Mouse (Mus musculus): ENCODE measurements around the gene Lhfpl5.

Lhfpl5 gene

DNA sequence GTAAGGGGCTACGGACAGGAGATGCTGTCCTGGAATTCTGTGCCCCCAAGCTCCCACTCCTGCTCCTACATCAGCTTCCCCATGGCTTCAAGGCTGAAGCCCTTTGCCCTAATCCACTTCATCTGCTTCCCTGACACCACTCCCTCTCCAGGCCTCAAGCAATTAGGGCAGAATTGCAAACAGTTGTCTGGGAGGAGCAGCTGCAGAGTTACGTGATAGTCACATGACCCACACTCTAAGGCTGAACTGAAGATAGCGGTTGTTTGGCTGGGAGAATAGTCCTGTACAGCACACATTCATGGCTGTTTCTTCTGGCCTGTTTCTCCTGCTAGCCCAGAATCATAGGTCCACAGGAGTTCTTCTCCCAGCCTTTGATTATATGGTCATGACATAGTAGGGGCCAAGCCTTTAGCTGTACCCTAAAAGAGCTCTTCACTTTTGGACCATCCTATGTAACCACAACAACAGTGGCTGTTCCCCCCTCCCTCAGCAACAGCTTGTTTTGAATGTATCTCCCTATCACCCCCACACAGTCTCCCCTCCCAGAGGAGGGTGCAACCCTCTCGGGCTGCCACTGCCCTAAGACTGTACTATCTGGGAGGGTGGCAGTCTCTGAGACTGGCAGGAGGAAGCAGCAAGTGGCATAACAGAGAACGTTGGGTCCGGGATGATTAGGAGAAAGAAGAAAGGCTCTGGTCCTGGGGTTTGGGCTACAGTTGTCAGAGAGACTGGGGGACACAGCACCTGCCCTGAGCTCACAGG, 18.6 kb upstream of the Lhfpl5 start:
- POLR2A ChIA-PET: interaction anchor here in 3 of 4 experiments (0.6 to 3.0 kb wide), 16 partner anchors 8 to 487 kb away, joined by 3 to 19 read pairs (median 4); partner anchors contain the start of gene Clpsl2 (in 1 of the 3)
- CTCF ChIA-PET: interaction anchor here in 3 of 4 experiments (0.5 to 2.3 kb wide), 9 partner anchors 19 to 746 kb away, joined by 3 to 9 read pairs (median 3); partner anchors contain the start of gene Armc12 (in 1 of the 3)

DNA sequence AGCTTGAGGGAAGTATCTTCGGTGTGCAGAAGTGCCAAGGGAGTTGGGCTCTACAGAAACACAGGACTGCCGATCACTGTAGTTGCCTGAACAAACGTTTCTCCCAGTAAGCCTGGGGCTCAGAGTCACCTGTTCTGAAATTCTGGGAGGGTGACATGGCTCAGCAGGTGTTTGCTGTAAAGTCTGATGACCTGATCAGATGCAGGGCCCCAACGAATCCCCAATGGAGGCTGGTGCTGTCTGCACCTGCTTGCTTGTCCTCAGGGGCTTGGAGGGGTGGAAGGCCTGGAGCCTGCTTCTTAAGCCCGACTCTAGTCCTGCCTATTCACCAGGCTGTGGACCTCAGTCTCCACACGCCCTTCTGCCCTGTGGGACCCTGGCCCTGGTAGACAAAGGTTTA, 17.7 kb upstream of the Lhfpl5 start:
- ChIA-PET POLR2A (interaction anchor here in 2 of 4 experiments (0.8 to 3.0 kb wide), 8 partner anchors 8 to 36 kb away, joined by 3 to 19 read pairs (median 4); partner anchors contain the start of gene Clpsl2 (in 1 of the 2)), CTCF (interaction anchor here in 3 of 4 experiments (0.6 to 2.3 kb wide), 5 partner anchors 20 to 380 kb away, joined by 3 to 9 read pairs (median 4); partner anchors contain the start of gene Armc12 (in 1 of the 3))

DNA sequence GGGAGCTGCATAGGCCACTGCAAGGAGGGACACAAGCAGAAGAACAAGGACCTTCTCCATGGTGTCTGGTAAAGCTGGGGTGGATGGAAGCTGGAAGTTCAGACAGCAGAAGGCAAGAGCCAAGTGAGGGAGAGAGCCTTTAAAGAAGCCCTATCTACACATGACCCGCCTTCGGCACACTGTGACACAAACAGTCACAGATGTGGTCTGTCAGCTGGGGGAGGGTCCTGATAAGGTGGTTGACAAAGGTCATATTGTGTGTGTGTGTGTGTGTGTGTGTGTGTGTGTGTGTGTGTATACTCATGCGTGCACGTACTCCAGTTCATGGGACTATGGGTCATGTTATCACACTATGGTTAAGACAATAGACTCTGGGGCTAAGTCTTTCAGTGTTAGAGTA, 14.8 kb upstream of the Lhfpl5 start, which contains the start of gene Clps:
Gene Clps (minus strand): TSS at position 169 of the 400 bp plus-strand sequence.
- ChIA-PET POLR2A (interaction anchor here in 2 of 4 experiments (0.9 to 1.9 kb wide), 9 partner anchors 9 to 229 kb away, joined by 3 to 7 read pairs (median 3); partner anchors contain the start of gene Clpsl2 (in 1 of the 2)), CTCF (interaction anchor here (0.6 to 1.5 kb wide), 7 partner anchors 8 to 1429 kb away, joined by 3 to 5 read pairs (median 3); no protein-coding TSS in a partner anchor)

DNA sequence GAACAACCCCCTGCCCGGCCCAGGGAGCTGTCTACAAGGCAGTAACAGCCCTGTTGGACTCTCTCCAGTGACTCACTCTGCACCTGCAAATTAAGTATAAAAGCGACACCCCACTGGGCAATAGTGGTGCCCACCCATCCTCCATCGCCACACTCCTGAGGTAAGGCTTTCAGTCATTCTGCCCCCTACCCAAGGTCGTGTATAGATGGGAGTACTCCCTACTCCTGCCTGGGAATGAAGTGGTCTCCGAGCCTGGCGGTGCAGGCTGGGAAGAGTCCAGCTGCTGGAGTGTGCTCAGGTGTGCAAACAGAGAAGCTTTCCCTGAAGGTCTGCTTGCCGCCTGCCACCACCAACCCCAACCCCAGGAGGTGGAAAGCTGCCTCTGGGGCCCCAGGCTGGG, 13.8 kb upstream of the Lhfpl5 start:
- ChIA-PET CTCF (interaction anchor here in 3 of 4 experiments (0.6 to 1.5 kb wide), 7 partner anchors 9 to 235 kb away, joined by 3 to 5 read pairs (median 3); no protein-coding TSS in a partner anchor), POLR2A (interaction anchor here in 2 of 4 experiments (0.6 to 1.9 kb wide), 15 partner anchors 9 to 273 kb away, joined by 3 to 7 read pairs (median 3); partner anchors contain the start of gene Clpsl2 (in 1 of the 2))

DNA sequence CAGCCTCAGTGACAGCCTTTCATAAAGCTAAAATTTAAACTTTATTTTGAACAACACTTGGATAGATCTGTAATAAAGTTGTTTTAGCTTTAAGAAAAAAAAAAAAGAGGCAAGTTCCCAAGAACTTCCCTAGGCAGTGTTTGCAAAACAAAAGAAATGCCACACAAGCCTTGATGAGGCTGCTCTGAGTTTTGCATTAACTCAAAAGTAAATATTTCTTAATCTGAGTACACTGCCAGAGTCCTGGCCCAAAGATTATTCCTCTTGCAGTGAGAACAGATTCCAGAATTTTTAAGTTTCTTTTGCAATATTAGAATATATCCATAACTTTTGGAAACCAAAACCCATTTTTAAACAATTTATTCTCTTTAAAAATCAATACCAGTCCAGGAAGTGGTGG, 10.3 kb upstream of the Lhfpl5 start:
- ChIA-PET CTCF (interaction anchor here in 3 of 4 experiments (0.7 to 1.9 kb wide), 5 partner anchors 16 to 212 kb away, joined by 3 to 7 read pairs (median 3); no protein-coding TSS in a partner anchor), POLR2A (interaction anchor here (0.7 to 1.9 kb wide), 8 partner anchors 8 to 52 kb away, joined by 3 to 7 read pairs (median 3); no protein-coding TSS in a partner anchor)

DNA sequence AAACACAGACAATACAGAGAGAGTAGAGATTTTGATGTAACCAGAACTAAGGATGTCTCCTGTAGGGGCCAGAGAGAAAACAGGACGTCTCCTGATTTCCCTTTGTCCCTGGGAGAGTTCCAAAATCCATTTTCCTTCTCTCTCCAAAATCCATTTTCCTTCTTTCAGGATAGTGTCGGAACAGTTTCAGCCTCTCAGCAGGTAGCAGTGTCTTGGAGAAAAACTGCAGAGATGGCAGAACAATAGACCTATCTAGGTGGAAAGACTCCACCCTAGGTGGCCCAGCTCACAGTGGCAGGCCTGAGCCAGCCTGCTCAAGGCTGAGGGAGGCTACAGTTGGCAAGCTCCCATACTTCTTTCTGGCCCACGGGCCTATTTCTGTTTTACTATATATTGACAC, 7.9 kb upstream of the Lhfpl5 start:
- ChIA-PET CTCF (interaction anchor here (0.5 to 1.4 kb wide), 8 partner anchors 13 to 829 kb away, joined by 3 to 6 read pairs (median 3); no protein-coding TSS in a partner anchor), POLR2A (interaction anchor here in 3 of 4 experiments (0.7 to 2.3 kb wide), 20 partner anchors 11 to 418 kb away, joined by 3 to 19 read pairs (median 4); partner anchors contain the start of gene Tead3 (in 1 of the 3))

DNA sequence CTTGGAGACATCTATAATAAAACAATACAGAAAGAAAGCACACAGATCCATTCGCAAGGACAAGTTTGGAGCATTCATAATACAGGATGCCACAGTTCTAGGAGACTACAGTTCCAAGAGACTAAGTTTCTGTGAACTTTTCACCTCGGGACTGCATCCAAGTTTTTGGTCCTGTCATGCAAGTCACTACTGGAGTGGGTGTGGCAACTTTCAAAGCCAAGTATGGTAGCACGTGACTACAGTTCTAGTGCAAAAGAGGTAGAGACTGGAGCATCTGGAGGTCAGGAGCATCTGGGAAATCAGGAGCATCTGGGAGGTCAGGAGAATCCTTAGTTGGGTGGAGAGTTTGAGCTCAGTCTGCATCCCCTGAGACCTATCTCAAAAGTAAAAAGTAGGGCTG, 3.6 kb upstream of the Lhfpl5 start:
- POLR2A ChIA-PET: interaction anchor here in 2 of 4 experiments (1.0 to 2.4 kb wide), 5 partner anchors 15 to 111 kb away, joined by 3 to 9 read pairs (median 5); no protein-coding TSS in a partner anchor
- CTCF ChIA-PET: no interaction called here

DNA sequence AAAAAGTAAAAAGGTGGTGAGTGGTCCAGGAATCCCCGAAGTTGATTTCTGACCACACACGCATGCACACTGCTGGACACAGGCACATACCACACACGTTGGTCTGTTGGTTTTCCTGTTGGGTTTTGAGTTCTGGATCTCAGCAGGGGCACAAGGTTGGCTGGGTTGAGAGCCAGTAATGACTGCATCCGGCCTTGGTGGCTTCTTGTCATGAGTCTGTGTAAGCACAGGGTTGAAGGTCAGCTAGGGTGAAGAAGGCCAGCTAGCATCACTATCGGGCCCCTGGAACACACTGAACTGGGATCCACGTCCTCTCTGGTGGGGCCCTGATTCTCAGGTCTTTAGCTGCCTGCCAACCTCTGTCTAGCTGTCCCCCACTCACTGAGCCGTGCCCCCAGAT, 2.9 kb upstream of the Lhfpl5 start:
- ChIA-PET CTCF (interaction anchor here in 1 of 4 experiments (0.6 to 1.1 kb wide), 2 partner anchors 18 to 96 kb away, joined by 3 read pairs; no protein-coding TSS in a partner anchor), POLR2A (interaction anchor here in 3 of 4 experiments (0.6 to 2.4 kb wide), 9 partner anchors 8 to 112 kb away, joined by 3 to 9 read pairs (median 4); no protein-coding TSS in a partner anchor)

DNA sequence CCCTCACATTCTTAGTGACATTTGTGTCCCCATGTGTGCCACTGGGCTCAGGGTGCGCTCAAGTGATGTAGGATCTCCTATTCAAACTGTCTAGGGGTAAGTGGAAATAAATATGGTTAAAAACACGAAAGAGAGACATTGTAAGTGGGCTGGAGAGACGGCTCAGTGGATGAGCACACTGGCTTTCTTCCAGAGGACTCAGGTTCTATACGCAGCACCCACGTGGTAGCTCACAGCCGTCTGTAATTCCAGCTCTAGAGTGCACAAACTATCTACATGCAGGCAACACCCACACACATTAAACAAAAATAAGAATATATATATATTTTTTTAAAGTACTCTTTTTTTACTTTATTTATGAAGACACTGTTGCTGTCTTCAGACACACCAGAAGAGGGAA, 2.5 kb upstream of the Lhfpl5 start:
- ChIA-PET CTCF (interaction anchor here in 1 of 4 experiments (0.6 to 1.1 kb wide), 2 partner anchors 19 to 31 kb away, joined by 3 read pairs; no protein-coding TSS in a partner anchor), POLR2A (interaction anchor here in 2 of 4 experiments (0.5 to 2.2 kb wide), 7 partner anchors 9 to 153 kb away, joined by 3 to 9 read pairs (median 4); no protein-coding TSS in a partner anchor)

DNA sequence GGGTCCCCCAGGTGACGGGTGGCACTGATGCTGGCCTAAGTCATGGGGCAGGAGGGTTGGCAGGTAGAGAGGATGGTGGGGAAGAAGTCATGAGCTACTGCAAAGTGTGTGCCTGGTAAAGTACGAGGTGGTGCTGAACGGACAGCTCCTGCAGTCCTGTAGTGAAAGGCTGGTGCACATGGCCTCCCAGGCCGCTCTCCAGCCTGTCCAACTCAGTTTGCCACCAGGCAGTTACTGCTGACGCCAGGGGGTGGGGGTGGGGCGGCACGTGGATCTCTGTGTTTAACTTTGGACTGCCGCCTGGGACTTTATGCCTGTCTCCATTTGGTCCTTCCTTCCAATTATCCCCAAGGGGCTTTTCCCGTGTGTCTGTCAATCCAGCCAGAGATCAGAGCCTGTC, 5.0 kb downstream of the Lhfpl5 start:
- POLR2A ChIA-PET: interaction anchor here (0.6 to 8.2 kb wide), 32 partner anchors 8 to 485 kb away, joined by 3 to 105 read pairs (median 4); partner anchors contain the start of genes Srpk1 (in 2 of the 4) and Clps (in 1 of the 4)
- CTCF ChIA-PET: interaction anchor here (0.5 to 3.5 kb wide), 24 partner anchors 8 to 791 kb away, joined by 3 to 22 read pairs (median 3); partner anchors contain the start of gene Clps (in 1 of the 4)

DNA sequence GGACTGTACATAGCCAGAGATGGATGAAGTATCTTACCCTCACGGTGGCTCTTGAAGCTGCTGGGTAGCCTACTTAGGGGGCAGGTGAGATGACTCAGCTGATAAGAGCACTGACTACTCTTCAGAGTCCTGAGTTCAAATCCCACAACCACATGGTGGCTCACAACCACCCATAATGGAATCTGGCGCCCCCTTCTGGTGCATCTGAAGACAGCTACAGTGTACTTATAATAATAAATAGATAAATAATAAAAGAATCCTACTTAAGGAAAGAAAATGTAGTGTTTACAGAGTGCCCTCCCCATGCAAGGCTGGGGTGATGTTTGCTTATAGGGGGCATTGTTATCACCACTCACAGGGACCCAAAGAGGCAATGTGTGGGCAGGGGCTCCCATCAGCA, 5.6 kb downstream of the Lhfpl5 start:
- ChIA-PET CTCF (interaction anchor here (0.6 to 3.5 kb wide), 13 partner anchors 9 to 681 kb away, joined by 3 to 22 read pairs (median 7); no protein-coding TSS in a partner anchor), POLR2A (interaction anchor here in 2 of 4 experiments (1.0 to 8.2 kb wide), 15 partner anchors 11 to 250 kb away, joined by 3 to 105 read pairs (median 5); partner anchors contain the start of genes Clps (in 1 of the 2) and Srpk1 (in 1 of the 2))

DNA sequence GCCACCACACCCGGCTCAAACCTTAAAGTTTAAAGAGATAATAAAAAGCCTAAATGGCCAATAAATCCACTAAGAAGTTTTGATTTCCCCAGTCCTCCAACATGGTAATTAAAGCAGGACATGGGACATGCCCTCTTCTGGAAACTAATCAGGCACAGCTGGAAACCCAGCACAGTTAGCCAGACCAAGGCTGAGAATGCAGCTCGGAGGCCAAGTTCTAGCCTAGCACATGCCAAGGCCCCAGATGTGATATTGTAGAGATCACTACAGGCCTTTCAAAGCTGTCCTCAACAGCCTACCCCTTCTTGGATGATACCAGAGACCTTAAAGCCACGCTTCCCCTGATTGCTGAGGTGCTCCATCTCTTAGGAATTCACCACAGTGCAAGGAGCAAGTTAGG, 11.1 kb downstream of the Lhfpl5 start:
- CTCF ChIA-PET: interaction anchor here in 2 of 4 experiments (0.6 to 0.7 kb wide), 2 partner anchors 60 to 523 kb away, joined by 3 to 5 read pairs; no protein-coding TSS in a partner anchor
- POLR2A ChIA-PET: interaction anchor here in 2 of 4 experiments (0.5 to 3.8 kb wide), 7 partner anchors 8 to 294 kb away, joined by 3 to 20 read pairs (median 3); partner anchors contain the start of gene Lhfpl5 (in 1 of the 2)

DNA sequence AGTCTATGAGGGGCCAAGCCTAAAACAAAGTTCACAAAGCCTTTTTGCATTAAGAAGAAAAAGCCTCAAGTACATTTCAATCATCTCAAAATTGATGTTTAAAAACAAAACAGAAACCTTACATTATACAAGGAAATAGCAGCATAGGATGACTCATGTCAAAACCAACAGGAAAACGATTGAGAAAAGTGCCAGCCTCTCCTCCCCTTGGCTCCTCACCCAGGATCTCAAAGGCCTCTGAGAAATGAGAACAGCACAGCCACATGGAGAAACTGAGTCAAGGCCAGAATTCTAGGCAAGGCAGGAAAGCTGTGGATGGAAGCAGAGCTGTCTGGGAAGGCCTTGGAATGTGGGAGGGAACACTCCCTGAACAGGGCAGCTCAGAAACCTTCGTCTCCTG, 13.2 kb downstream of the Lhfpl5 start:
- ChIA-PET CTCF (interaction anchor here in 3 of 4 experiments (0.7 to 1.2 kb wide), 7 partner anchors 8 to 307 kb away, joined by 3 to 7 read pairs (median 3); partner anchors contain the start of gene Lhfpl5 (in 1 of the 3)), POLR2A (interaction anchor here (0.6 to 3.8 kb wide), 17 partner anchors 8 to 261 kb away, joined by 3 to 20 read pairs (median 3); partner anchors contain the start of genes Lhfpl5 (in 2 of the 4) and Mapk14 (in 1 of the 4))

DNA sequence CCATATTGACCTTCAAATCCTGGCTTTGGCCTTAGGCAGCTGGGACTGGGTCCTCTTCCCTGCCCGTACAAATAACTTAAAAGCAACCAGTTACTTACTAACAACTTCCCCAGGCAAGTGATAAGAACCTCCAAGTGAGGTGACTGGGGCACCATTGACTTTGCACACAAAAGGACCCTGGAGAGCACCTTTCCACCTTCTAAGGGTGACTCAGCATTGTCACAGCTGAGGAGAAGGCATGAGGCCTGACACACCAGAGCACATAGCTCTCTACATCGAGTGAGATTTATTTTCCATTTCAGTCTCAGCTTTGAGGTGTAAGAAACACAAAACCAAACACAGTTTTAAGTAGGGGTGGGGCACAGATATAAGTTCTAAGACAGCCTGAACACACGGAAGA, 15.2 kb downstream of the Lhfpl5 start:
- POLR2A ChIA-PET: interaction anchor here in 3 of 4 experiments (0.5 to 6.5 kb wide), 33 partner anchors 8 to 173 kb away, joined by 3 to 105 read pairs (median 4); partner anchors contain the start of genes Srpk1 (in 3 of the 3) and Mapk14 (in 2 of the 3)

DNA sequence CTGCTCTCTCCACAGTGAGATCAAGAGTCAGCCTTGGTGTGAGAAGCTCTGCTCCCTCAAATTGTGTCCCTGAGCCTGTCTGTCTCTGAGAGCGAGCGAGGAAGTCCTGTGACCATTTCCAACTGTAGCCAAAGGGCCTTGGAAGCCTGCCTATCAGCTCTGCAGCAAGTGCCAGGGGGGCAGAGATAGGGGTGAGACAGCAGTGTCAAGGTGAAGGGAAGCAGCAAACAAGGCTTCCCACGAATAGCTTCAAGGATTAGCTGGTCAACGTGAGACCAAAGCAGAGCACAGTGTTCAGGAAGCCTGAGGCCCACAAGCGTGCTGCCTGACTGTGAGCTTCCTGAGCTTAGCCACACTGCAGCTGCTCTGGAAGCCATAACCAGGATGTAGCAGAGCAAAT, 16.0 kb downstream of the Lhfpl5 start:
- ChIA-PET CTCF (interaction anchor here (0.6 to 3.0 kb wide), 12 partner anchors 8 to 1407 kb away, joined by 3 to 22 read pairs (median 6); no protein-coding TSS in a partner anchor), POLR2A (interaction anchor here in 3 of 4 experiments (0.6 to 6.5 kb wide), 28 partner anchors 10 to 307 kb away, joined by 3 to 105 read pairs (median 4); partner anchors contain the start of genes Srpk1 (in 3 of the 3) and Mapk14 (in 1 of the 3))

More for the DNA sequence above, 15.2 kb downstream of the Lhfpl5 start:
- CTCF ChIA-PET: interaction anchor here in 3 of 4 experiments (0.6 to 2.5 kb wide), 6 partner anchors 10 to 186 kb away, joined by 3 to 14 read pairs (median 4); no protein-coding TSS in a partner anchor

DNA sequence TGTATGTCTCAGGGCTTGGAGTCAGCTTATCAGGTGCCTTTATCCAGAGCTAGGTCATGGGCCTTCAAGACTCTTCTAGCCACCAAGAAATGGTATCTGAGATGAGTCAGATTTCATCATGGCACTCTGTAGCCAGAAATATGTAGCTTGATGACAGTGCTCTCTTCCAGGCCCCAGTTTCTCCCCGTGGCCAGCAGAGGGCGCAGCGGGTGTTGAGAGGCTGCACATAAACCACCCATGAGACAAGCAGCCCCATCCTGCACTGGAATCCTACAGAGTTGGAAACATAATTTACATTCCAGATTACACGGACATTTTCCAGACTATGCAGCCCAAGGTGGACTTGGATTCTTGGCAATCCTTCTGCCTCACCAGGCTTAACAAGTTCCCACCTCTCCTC, 17.6 kb downstream of the Lhfpl5 start:
- POLR2A ChIA-PET: interaction anchor here (0.5 to 6.5 kb wide), 51 partner anchors 9 to 885 kb away, joined by 3 to 105 read pairs (median 5); partner anchors contain the start of genes Srpk1 (in 3 of the 4), Lhfpl5 (in 2 of the 4) and Mapk14 (in 1 of the 4)
- CTCF ChIA-PET: interaction anchor here (0.5 to 3.0 kb wide), 34 partner anchors 8 to 277 kb away, joined by 3 to 22 read pairs (median 4); partner anchors contain the start of gene Clps (in 2 of the 4)

DNA sequence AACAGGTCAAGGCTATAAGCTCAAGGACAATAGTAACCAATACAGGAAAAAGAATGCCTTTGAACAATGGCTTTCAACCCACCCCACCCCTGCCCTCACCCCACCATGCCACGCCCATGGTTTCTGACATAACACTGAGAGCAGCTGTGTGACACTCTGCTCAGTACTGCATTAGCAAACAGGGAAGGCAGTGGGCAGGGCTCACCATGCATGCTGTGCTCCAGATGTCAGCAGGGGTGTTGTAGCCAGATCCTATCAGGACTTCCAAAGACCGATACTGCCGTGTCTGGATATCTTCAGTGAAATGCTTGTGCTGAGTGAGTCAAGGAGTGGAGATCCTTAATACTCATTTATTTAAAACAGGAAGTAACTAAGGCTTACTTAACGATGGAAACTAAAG, 18.5 kb downstream of the Lhfpl5 start:
- CTCF ChIA-PET: interaction anchor here (0.5 to 3.0 kb wide), 26 partner anchors 9 to 1933 kb away, joined by 3 to 22 read pairs (median 4); partner anchors contain the start of gene Clps (in 2 of the 4)
- POLR2A ChIA-PET: interaction anchor here (0.6 to 6.5 kb wide), 55 partner anchors 9 to 892 kb away, joined by 3 to 105 read pairs (median 5); partner anchors contain the start of genes Srpk1 (in 3 of the 4), Lhfpl5 (in 2 of the 4) and Mapk14 (in 1 of the 4)
